Mouse (Mus musculus): ENCODE measurements around the gene Vmn2r16.

The Vmn2r16 gene

GRCm38 (mm10) chr5:109329862-109330261, at the start of gene Vmn2r16:
TSS of gene Vmn2r16 (plus strand) at chr5:109330162.
- DNase-seq (ENCODE audit: low spot score): no peak

- DNase-seq (ENCODE audit: low spot score): peak; percentile 13
These were observed 35.3 kb upstream of the Vmn2r16 start for GRCm38 (mm10) chr5:109294655-109295054.

DNA sequence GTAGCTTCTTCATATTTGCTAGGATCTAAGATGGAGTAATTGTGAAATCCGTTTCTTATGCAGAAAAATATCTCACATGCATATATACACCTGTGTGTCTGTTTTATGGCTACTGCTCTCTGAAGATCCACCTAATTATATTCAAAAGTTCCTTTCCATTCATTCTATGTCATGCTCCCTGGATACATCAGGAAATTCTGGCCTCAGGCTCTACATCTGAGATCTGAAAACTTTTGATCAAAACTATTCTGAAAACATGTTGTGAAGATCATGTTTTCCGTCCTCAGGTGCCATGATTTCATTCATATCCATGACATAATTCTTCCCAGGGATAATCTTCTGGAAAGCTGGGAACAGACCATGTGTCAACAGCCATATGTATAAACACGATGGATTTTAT, 32.4 kb upstream of the Vmn2r16 start, which contains the start of gene Vmn2r15:
TSS of gene Vmn2r15 (minus strand) at position 101 of the 400 bp plus-strand sequence.
- DNase-seq (ENCODE audit: low spot score): no peak

GRCm38 (mm10) chr5:109419388-109419787, 89.4 kb downstream of the Vmn2r16 start, which contains the start of gene Vmn2r17:
TSS of gene Vmn2r17 (plus strand) at chr5:109419688.
- no peak for DNase-seq (ENCODE audit: low spot score)
